Mouse (Mus musculus) cerebral cortex, adult 2 months (tissue): ENCODE data around the gene AL732309.1.

Experiments
- WGBS: fragments of 180-500 bp; shearing (Covaris S2); methylation state at CpG from one replicate; pipeline ENCODE4 v1.1.7; 2018; 5-methylcytosine and 5-hydroxymethylcytosine counted together

AL732309.1 gene

DNA sequence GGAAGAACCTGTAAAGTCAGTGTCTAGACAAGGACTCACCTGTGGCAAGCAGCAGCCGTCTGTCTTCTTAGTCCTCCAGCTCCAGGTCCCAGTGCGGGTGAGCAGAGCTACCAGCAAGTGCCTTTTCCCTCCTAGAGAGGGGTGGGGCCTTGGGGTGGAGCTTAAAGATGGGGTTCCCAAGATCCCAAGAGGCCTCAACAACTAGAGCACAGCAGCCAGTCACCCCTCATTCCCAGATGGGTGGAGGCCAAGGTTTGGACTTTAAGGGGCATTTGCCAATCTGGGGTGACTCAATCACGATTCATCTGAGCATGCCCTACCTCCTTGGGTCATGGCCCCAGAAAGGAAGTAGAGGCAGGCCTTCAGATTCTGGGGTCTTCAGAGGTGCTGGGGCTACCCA lies 6.9 kb downstream of the AL732309.1 start:
- WGBS = 88% methylated on average over 3 of the region's 3 CpGs

DNA sequence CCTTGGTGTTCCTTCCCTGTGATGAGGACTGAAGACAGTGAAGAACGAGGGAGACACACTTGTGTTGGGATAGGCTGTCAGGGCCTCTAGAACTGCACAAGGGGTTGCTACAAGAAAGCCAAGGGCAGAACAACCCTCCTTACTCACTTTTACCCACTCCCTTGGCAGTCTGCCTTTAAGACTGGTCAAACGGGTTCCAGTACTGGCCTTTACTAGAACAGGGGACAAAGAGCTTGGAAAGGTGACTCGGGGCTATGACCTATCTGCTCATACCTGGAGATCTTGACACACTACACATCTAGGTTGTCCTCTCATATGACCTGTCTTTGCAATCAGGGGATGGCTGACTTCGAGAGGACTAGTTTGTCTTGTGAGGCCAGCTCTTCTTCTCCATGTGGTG lies 9.1 kb downstream of the AL732309.1 start:
- 75% methylated on average over 4 of the region's 4 CpGs for WGBS

DNA sequence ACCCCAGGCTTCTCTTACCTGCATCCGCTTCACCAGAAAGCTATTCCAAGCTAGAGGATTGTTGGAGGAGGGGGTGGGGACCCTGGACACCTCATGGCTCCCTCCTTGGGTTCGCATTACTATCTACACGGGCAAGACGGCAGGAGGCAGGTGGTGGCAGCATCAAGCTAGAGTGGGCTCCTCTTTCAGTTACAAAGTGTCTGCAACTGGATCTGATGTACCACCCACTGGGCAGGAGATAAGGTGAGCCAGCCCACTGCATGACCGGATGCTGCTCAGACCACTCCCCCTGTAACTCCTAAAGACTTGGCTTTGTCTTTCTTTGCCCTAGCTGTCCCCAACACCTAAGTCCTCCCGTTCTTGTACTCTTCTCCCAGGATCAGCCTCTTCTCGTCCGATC lies 10.0 kb downstream of the AL732309.1 start, which contains the start of gene Rnf224:
Gene Rnf224 (minus strand): TSS at position 174 of the 400 bp plus-strand sequence.
- 49% methylated on average over 8 of the region's 8 CpGs for WGBS

DNA sequence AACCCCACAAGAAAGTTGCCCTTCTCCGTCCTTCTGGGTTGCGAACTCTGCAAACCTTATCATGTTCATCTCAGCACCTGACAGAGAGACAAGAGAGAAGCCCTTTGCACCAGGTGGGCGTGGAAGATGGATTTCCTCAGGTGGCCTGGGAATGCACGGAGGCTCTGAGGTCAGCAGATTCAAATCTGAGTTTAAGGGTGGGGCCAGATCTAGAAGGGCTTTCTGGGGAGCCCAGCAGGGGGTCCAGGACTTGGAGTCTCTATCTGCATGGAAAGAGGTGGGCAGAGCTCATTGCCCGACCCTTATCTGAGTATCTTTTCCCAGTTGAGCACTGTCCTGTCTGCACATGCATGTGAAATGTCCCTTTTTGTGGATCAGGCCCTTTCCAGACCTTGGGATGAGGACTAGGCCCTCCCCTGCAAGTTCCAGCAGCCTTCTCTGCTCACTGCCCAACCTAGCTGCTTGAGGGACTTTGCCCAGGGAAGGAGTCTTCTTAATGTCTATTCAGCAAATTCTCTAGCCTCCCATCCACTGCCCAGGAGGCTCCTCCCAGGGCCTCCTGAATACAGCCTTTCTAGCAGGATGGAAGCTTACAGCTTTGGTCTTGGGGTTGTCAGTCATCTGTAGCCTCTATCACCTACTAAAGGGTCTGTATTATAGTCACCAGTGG lies 12.0 kb downstream of the AL732309.1 start:
- 78% methylated on average over 5 of the region's 5 CpGs for WGBS

DNA sequence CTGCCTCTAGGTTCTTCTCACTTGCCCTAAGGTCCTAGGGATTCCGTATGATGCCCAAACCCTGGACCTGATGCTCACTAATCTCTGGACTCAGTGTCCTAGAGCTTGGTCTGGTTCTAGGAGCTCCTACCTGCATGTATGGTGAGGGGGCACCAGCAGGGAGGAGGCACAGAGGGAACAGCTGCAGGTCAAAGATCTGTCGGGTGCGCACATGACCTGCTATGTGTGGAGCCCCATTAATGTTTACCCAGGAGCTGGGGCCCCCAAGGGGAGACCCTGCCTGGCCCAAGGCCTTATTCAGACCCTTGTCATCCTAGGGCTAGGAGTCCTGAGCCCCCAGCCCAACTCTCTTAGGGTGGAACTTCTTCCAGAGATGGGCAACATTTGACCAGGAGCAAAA lies 12.6 kb downstream of the AL732309.1 start, which contains the start of gene Slc34a3:
Gene Slc34a3 (minus strand): TSS at position 315 of the 400 bp plus-strand sequence.
- WGBS = 86% methylated on average over 3 of the region's 3 CpGs

DNA sequence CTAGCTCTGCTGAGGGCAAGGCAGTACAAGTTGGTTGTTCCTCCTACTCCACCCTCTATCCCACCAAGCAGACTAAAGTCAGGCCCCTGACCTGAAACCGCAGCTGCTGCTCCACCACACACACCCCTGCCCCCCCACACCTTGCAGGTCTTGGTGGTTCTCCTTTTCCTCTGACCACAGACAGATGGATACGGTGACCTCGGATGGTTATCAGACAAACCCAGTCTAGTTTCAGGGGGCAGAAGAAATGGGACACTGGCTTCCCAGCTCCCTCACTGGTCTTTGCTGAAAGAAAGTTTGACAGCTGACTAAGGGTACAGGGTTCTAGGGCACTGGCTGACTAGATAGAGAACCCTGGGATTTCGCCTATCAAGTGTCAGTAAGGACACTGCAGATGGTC lies 13.2 kb downstream of the AL732309.1 start:
- 80% methylated on average over 4 of the region's 4 CpGs for WGBS

DNA sequence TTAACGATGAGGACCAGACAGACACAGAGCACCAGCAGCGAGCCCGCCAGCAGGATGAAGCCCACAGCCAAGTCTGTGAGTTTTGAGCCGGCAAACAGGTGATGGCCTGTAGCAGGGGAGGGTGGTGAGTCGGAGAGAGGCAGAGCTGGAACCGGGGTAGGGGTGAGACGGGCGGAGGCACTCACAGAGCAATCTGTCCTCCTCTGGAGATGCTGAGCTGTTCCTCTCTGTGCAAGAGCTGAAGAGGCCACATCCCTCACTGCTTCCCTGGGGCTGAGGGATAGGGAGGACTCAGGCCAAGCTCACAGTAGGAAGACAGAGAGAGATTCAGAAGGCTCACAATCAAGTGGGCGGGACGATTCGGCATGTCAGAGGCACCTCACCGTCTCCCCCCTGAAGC lies 15.6 kb downstream of the AL732309.1 start:
- WGBS = 64% methylated on average over 12 of the region's 12 CpGs

DNA sequence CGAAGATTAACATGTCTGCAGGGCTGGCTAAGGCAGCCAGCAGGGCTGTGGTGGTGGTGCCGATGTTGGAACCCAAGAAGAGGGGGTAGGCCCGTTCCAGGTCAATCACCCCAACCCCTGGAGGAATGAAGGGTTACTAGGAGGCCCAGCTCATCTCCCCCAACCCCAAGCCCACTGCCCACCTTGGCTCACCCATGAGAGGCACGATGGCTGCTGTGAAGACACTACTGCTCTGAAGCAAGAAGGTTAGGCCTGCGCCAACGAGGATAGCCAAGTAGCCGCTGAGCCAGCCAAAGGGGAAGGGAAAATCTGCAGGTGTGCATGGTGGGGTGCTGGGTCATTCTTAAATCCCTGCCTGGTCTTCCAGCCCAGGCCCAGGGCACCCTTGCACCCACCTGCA lies 16.1 kb downstream of the AL732309.1 start:
- WGBS = 96% methylated on average over 7 of the region's 7 CpGs

DNA sequence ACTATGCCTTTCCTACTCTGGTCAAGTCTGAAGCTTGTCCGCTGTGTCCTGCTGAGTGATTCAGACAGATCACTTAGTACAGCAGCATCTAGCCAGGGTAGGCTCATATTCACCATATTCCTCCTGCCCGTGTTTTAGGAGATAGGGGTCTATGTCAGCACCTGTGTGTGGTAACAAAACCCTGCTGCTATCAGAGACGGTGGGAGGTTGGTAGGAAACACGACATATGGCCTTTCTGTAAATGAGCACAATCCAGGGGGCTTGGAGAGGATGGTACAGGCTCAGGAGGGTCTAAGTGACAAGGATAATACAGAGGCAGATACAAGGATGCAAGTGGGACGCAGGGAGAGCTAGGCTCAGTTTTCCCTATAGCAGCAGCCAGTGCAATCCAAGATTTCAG lies 17.1 kb downstream of the AL732309.1 start:
- 84% methylated on average over 5 of the region's 5 CpGs for WGBS

DNA sequence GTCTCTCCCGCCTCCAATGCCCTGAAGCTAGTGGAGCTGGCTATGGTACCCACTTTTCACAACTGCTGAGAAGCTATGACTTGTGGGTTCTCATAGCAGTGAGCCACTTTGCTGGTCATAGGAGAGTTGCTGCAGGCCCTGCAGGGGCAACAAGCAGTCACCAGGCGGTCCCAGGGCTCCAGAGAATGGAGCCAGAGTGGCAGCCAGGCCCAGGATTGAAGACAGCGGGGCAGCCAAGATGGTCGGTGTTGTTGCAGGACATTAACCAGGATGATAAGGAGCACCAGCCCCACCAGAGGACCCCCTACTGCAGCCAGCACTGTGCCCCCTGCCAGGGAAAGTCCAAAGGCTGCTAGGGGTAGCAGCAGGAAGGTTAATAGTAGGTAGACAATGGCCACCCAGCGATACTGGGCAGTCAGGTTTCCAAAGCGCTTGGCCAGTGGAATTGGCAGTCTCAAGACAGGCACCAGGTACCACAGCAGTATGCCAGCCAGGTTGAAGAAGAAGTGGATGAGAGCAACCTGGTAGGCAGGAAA lies 17.6 kb downstream of the AL732309.1 start:
- whole genome bisulfite sequencing = 77% methylated on average over 6 of the region's 6 CpGs

DNA sequence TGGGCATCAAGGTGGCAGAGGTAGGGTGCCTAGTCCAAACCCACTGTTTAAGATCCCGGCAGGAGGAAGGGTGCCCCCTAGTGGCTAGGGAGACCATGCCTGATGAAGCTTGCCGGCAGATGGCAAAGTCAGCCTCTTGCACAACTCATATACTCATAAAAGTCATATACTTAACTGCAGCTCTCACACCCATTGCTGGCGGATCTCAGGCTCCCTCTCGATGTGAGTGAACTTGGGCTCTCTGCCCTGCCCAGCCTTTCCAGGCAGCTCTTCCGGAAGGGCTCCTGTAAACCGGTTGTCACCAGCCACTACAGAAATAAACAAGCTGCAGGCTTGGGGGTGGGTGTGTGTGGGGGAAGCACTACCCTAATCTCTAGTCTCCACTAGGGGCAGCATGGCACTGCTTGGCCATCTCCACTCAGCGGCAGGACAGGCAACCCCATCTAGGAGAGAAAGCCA lies 18.2 kb downstream of the AL732309.1 start:
- 1% methylated on average over 7 of the region's 7 CpGs for WGBS

DNA sequence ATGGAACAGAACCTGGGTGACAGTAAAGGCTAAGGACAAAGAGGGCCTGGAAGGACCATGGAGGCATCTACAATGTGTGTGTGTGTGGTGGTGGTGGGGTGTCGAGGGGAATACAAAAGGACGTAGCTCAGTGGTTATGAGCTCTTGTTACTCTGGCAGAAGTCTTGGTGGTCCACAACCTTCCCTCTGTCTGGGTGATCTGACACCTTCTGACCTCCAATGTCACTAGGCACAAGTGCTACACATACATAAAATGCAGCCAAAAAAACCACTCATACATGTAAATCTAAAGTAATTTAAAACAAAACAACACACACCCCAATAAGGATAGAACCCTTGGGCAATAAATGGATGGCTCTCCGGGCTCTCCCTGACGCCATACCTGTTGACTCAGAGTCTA lies 19.3 kb downstream of the AL732309.1 start:
- 81% methylated on average over 4 of the region's 4 CpGs for WGBS

DNA sequence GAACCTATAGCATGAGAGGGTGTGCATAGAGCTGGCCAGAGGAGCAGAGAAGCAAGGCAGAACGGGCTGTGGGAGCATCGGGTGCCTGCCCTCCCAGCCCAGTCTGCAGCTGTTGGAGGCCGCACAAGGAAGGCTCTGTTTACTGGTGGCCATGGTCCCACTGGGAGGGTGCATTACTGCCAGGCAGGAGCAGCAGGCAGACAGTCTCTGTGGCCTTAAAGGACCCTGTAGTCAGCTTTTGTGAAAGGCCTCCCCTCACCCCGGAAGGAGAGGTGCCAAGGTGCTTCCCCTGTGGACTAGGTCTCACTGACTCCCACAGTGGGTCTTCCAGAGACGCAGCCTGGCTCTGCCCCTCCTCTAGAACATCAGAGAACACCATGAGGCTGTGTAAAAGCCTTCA lies 19.8 kb downstream of the AL732309.1 start:
- 61% methylated on average over 5 of the region's 5 CpGs for WGBS

DNA sequence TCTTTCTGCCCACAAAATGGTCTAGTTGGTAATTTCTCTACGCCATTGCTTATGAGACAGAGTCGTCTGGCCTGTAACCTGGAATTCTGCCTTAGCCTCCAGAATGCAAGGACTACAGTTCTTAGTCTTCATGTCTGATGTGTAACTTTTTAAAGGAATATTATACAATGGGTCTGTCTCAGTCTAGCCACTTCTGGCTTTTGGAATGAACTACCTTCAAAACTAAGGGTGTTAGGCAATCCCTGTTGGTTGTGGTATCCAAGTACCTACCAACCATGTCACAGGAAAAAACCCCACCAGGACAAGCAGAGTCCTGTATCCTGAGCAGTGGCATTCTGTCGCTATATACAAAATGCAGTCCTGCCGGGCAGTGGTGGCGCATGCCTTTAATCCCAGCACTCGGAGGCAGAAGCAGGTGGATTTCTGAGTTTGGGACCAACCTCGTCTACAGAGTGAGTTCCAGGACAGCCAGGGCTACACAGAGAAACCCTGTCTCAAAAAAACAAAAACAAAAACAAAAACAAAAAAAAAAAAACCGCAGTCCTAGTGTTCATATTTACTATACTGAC lies 20.8 kb downstream of the AL732309.1 start:
- WGBS = 67% methylated on average over 8 of the region's 8 CpGs

DNA sequence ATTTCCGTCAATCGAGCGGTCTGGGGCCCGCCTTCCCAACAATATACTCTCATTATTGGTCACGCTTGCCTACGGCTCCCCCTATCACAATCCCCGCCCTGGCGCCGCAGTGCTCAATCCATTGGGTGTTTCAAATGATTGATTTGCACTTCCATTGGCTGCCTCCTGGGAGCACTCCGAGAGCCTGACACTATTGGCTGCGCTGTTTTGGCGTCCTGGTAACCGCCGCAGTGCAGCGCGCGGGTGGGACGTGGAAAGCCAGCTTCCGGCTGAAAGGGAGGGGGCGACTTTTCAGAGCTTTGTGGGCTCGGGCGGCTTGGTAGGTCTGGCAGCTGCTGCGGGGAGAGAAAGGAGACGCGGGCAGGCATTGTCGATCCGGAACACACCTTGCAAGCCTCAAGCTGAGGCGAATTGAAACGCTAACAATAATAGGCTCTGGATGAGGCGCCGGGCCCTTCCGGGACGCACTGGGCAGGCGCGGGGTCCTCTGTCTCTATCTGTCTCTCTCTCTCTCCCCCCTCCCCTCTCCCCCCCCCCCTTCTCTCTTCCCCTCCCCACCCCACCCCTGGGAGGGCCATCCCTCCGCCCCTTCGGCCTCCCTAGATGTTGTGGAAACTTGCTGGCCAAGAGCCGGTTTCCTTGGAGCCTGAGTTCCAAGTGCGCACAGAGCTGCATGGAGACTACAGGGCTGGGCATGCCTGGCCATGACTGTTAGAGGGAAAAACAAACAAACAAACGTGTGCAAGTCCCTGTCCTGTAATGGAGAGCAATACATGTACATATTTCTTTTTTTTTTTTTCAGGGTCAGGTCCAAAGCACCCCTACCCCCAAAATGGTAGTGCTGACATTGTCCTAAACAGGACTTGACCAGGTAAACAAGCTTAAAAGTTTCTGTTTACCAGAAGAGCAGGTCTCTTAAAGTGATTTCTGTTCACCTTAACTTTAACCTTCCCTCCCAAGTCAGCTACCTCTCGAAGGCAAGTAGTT lies 21.6 kb downstream of the AL732309.1 start:
- 2% methylated on average over 41 of the region's 41 CpGs for WGBS

DNA sequence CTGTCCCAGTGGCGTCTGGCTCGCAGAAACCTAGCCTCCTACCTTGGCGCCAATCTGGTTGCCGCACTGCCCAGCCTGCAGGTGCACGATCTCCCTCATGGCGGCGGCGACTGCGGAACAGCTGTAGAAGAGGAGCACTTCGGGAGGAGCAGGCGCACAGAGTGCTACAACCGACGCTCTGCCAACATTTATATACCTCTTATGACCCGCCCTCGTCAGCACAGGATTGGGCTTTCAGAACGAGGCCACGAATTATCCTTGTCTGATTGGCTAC lies 22.2 kb downstream of the AL732309.1 start, which contains the start of gene Tubb4b:
Gene Tubb4b (minus strand): TSS at position 211 of the 274 bp plus-strand sequence.
- under 1% methylated on average over 17 of the region's 17 CpGs for WGBS

DNA sequence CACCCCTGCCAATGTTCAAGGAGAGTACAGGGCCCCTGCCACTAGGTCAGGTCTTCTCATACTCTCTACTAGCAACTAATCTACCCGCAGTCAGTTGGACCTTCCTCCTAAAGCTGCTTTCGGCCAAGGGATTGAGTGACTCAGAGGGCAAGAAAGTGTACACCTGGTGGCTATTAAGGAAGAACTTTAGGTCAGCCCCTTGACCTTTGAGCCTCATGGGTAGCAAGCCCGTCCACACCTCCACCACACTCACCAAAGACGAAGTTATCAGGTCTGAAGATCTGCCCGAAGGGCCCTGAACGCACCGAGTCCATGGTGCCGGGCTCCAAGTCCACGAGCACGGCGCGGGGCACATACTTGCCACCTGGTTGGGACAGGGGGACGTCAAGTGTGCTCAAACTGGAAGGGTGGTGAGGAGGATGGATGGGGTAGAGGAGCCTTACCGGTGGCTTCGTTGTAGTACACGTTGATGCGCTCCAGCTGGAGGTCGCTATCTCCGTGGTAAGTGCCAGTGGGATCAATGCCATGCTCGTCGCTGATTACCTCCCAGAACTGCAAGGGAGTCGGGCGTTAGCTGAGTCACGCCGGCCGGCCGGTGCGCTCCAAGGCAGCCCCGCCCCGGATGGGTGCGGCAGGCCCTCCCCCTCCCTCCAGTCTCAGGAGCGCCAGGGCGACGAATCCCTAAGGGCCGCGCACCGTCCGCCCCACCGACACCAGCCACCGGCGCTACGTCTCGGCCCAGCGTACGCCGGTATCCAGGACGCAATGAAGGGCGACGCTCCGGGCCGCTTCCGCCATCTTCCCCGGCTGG lies 22.8 kb downstream of the AL732309.1 start:
- WGBS = 2% methylated on average over 53 of the region's 53 CpGs

DNA sequence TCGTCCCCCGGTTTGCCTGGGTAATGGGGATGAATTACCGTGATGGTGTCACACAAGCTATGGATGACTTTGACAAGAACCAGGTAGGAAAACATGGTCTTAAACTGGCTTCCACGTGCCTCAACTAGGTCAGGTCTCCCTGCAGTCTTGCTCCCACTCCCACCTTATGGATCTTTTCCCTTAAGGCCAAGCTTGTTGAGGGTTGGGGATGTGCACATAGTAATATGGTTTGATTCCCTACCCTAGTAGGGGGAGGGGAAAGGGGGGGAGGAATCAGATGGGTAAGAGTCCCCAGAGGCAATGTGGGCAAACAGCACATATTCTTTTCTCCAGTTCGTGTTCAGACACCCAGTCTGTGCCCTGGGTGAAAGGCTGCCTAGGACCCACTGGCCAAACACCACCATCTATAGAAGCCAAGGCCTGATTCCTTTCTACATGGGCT lies 25.3 kb downstream of the AL732309.1 start:
- 77% methylated on average over 5 of the region's 5 CpGs for WGBS

DNA sequence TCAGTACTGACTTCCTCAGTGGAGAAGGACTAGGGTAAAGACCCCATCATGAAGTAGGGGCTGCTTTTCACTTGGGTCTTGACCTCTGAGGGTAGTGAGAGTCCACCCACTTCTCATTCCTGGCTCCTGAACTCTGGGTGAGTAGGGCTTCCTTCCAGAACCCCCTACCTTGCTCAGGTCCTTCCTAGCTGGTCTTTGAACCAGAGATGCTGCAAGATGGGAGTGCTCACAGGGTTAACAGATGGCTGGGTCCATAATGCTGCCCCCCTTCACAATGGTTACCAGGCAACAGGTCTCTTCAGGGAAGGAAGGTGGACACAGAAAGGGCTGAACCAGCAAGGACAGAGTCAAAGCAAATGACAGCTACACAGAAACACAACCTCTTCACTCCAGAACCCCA lies 28.2 kb downstream of the AL732309.1 start, which contains the start of gene Fam166a:
Gene Fam166a (plus strand): TSS at position 301 of the 400 bp plus-strand sequence.

DNA sequence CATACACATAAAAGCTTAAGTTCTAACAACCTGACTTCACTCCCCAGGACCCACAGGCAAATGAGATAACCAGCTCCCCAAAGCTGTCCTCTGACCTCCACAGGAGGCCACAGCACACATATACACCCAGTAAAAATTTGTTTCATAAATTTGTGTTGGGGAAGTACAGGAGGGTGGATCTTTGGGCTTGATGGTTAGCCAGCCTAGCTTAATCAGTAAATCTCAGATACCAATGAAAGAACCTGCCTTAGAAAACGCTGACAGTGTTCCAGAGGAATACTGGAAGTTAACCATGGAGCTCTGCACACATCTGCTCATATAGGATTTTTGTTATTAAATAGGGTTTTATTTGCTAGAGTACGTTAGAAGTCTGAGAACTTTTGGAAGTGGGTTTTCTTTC lies 29.0 kb downstream of the AL732309.1 start:
- 77% methylated on average over 2 of the region's 2 CpGs for WGBS

DNA sequence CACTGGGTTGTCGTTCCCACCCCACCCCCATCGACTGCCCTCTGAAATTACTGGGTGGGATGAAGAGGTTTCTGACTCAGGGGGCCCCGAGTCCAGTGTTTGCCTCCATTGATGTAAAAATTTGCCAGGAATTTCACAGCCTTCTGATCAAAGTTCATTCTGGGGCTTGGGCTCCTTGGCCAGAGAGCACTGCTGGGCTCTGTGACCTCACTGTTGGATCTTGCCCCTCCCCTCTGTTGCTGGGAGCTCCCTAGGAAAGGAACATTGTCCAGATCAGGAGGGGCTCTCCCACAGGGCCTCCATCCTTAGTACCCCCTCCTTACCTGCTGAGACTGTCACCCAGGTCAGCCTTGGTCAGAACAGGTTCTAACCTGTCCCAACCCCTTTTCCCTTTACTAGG lies 32.2 kb downstream of the AL732309.1 start, which contains the start of gene Stpg3:
Gene Stpg3 (minus strand): TSS at position 194 of the 400 bp plus-strand sequence.
- WGBS = 76% methylated on average over 3 of the region's 3 CpGs
